Mouse (Mus musculus): ENCODE measurements at regions not wholly inside any gene's neighbourhood (a gene's known extent, or its start where the extent isn't known, plus 50 kb on each side); places are given as distances from the start of the nearest gene placed in this dataset.

GRCm38 (mm10) chr7:36971772-36972171, 273.9 kb downstream of the Tshz3 start:
- Histone ChIP-seq H3K27me3 (ENCODE audit: control insufficient read depth, insufficient read depth, insufficient read length) (no peaks in the 10 kb centered on the region), H3K4me3 (ENCODE audit: insufficient read depth, poor library complexity, severe bottlenecking) (no peak overlapping the region), H3K79me2 (ENCODE audit: control insufficient read depth, insufficient read depth) (no peaks in the 10 kb centered on the region), H3ac (ENCODE audit: control insufficient read depth, insufficient read length, low read depth) (no peak overlapping the region), H3K36me3 (ENCODE audit: control insufficient read depth, insufficient read depth) (no peaks in the 10 kb centered on the region), H3K79me3 (ENCODE audit: low read depth) (no peaks in the 10 kb centered on the region)
- TF ChIP-seq MYOD1 (IDR thresholded peaks at IDR 0.05; ENCODE audit: control insufficient read depth, insufficient read length, low read depth) (no peak), CEBPB (IDR thresholded peaks at IDR 0.05; ENCODE audit: low read depth) (no peak), CTCF (IDR thresholded peaks at IDR 0.05; ENCODE audit: control insufficient read depth, insufficient read depth, insufficient read length) (no peak), FOSL1 (IDR thresholded peaks at IDR 0.05; ENCODE audit: insufficient read depth, low read length, poor library complexity, severe bottlenecking) (no peak), MAX (IDR thresholded peaks at IDR 0.05) (no peak), MYOG (IDR thresholded peaks at IDR 0.05; ENCODE audit: control insufficient read depth, extremely low read depth, insufficient read length) (no peak), USF1 (IDR thresholded peaks at IDR 0.05; ENCODE audit: low read depth) (no peak)

- TF ChIP-seq FOSL1 (IDR thresholded peaks at IDR 0.05; ENCODE audit: insufficient read depth, low read length, poor library complexity, severe bottlenecking) (no peak), CTCF (IDR thresholded peaks at IDR 0.05; ENCODE audit: control insufficient read depth, insufficient read depth, insufficient read length) (no peak), MYOG (IDR thresholded peaks at IDR 0.05; ENCODE audit: control insufficient read depth, extremely low read depth, insufficient read length) (no peak), MYOD1 (IDR thresholded peaks at IDR 0.05; ENCODE audit: control insufficient read depth, insufficient read length, low read depth) (no peak), MAX (IDR thresholded peaks at IDR 0.05) (no peak), CEBPB (IDR thresholded peaks at IDR 0.05; ENCODE audit: low read depth) (no peak), USF1 (IDR thresholded peaks at IDR 0.05; ENCODE audit: low read depth) (no peak)
- no peaks in the 10 kb centered on the region for H3K27me3 ChIP-seq (ENCODE audit: control insufficient read depth, insufficient read depth, insufficient read length)
Observed at GRCm38 (mm10) chr7:36973654-36974320, 275.9 kb downstream of the Tshz3 start.

GRCm38 (mm10) chr7:36974573-36974972, 276.7 kb downstream of the Tshz3 start:
- Histone ChIP-seq H3K79me3 (ENCODE audit: low read depth) (no peaks in the 10 kb centered on the region), H3K36me3 (ENCODE audit: control insufficient read depth, insufficient read depth) (no peaks in the 10 kb centered on the region), H3K79me2 (ENCODE audit: control insufficient read depth, insufficient read depth) (no peaks in the 10 kb centered on the region), H3K4me3 (ENCODE audit: insufficient read depth, poor library complexity, severe bottlenecking) (no peak overlapping the region), H3ac (ENCODE audit: control insufficient read depth, insufficient read length, low read depth) (no peak overlapping the region), H3K27me3 (ENCODE audit: control insufficient read depth, insufficient read depth, insufficient read length) (no peaks in the 10 kb centered on the region)
- no peak for TF ChIP-seq CEBPB (IDR thresholded peaks at IDR 0.05; ENCODE audit: low read depth)
- TF ChIP-seq MAX (IDR thresholded peaks at IDR 0.05) = no peak
- TF ChIP-seq FOSL1 (IDR thresholded peaks at IDR 0.05; ENCODE audit: insufficient read depth, low read length, poor library complexity, severe bottlenecking) = no peak
- TF ChIP-seq MYOD1 (IDR thresholded peaks at IDR 0.05; ENCODE audit: control insufficient read depth, insufficient read length, low read depth) = no peak
- no peak for TF ChIP-seq USF1 (IDR thresholded peaks at IDR 0.05; ENCODE audit: low read depth)
- TF ChIP-seq MYOG (IDR thresholded peaks at IDR 0.05; ENCODE audit: control insufficient read depth, extremely low read depth, insufficient read length) = no peak
- TF ChIP-seq CTCF (IDR thresholded peaks at IDR 0.05; ENCODE audit: control insufficient read depth, insufficient read depth, insufficient read length) = no peak

More at GRCm38 (mm10) chr7:36973654-36974320, 275.9 kb downstream of the Tshz3 start:
- H3K4me3 ChIP-seq (ENCODE audit: insufficient read depth, poor library complexity, severe bottlenecking) = no peak overlapping the region
- no peak overlapping the region for H3ac ChIP-seq (ENCODE audit: control insufficient read depth, insufficient read length, low read depth)
- no peaks in the 10 kb centered on the region for H3K79me2 ChIP-seq (ENCODE audit: control insufficient read depth, insufficient read depth)
- no peaks in the 10 kb centered on the region for H3K79me3 ChIP-seq (ENCODE audit: low read depth)
- no peaks in the 10 kb centered on the region for H3K36me3 ChIP-seq (ENCODE audit: control insufficient read depth, insufficient read depth)

GRCm38 (mm10) chr7:36975475-36975874, 277.6 kb downstream of the Tshz3 start:
- Histone ChIP-seq H3ac (ENCODE audit: control insufficient read depth, insufficient read length, low read depth) (no peak overlapping the region), H3K4me3 (ENCODE audit: insufficient read depth, poor library complexity, severe bottlenecking) (no peak overlapping the region), H3K36me3 (ENCODE audit: control insufficient read depth, insufficient read depth) (no peaks in the 10 kb centered on the region), H3K79me3 (ENCODE audit: low read depth) (no peaks in the 10 kb centered on the region), H3K27me3 (ENCODE audit: control insufficient read depth, insufficient read depth, insufficient read length) (no peaks in the 10 kb centered on the region), H3K79me2 (ENCODE audit: control insufficient read depth, insufficient read depth) (no peaks in the 10 kb centered on the region)
- no peak for TF ChIP-seq MYOG (IDR thresholded peaks at IDR 0.05; ENCODE audit: control insufficient read depth, extremely low read depth, insufficient read length)

GRCm38 (mm10) chr7:36977819-36978218, 279.9 kb downstream of the Tshz3 start:
- no peaks in the 10 kb centered on the region for H3K79me3 ChIP-seq (ENCODE audit: low read depth)
- no peak overlapping the region for H3K4me3 ChIP-seq (ENCODE audit: insufficient read depth, poor library complexity, severe bottlenecking)
- H3ac ChIP-seq (ENCODE audit: control insufficient read depth, insufficient read length, low read depth) = no peak overlapping the region
- no peaks in the 10 kb centered on the region for H3K36me3 ChIP-seq (ENCODE audit: control insufficient read depth, insufficient read depth)
- no peak for TF ChIP-seq MYOD1 (IDR thresholded peaks at IDR 0.05; ENCODE audit: control insufficient read depth, insufficient read length, low read depth)
- no peaks in the 10 kb centered on the region for H3K79me2 ChIP-seq (ENCODE audit: control insufficient read depth, insufficient read depth)
- H3K27me3 ChIP-seq (ENCODE audit: control insufficient read depth, insufficient read depth, insufficient read length) = no peaks in the 10 kb centered on the region

GRCm38 (mm10) chr7:36989380-36989779, 291.5 kb downstream of the Tshz3 start:
- H3K79me2 ChIP-seq (ENCODE audit: control insufficient read depth, insufficient read depth) = no peaks in the 10 kb centered on the region

More at GRCm38 (mm10) chr7:36989380-36989779, 291.5 kb downstream of the Tshz3 start:
- Histone ChIP-seq H3K36me3 (ENCODE audit: control insufficient read depth, insufficient read depth) (no peaks in the 10 kb centered on the region), H3K4me3 (ENCODE audit: insufficient read depth, poor library complexity, severe bottlenecking) (no peak overlapping the region), H3K27me3 (ENCODE audit: control insufficient read depth, insufficient read depth, insufficient read length) (no peaks in the 10 kb centered on the region), H3ac (ENCODE audit: control insufficient read depth, insufficient read length, low read depth) (no peak overlapping the region), H3K79me3 (ENCODE audit: low read depth) (no peaks in the 10 kb centered on the region)
- TF ChIP-seq MYOG (IDR thresholded peaks at IDR 0.05; ENCODE audit: control insufficient read depth, extremely low read depth, insufficient read length) = no peak
